Mouse (Mus musculus): ENCODE measurements around the gene Acox1.

The Acox1 gene

DNA sequence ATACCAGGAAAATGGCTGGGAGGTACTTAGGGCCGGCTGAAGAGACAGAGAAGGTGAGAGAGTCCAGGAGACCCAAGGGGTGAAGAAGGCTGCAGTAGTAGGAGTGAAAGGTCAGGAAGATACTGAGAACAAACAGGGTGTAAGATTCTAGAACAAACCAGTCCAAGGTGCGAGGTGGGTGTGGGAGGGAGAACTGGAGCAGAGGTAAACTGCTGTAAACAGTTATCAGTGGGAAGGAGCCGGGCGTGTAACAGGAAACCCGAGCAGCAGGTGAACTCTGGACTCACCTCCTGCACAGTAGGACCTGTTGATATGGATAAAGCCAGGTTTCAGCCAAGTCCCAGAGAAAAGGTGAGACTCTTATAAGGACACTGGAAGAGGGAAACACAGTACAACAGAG, 11.9 kb upstream of the Acox1 start:
- no peak for DNase-seq (ENCODE audit: low spot score)

- no peak for DNase-seq (ENCODE audit: low spot score)
These were observed 10.4 kb upstream of the Acox1 start for GRCm38 (mm10) chr11:116209257-116209656.

DNA sequence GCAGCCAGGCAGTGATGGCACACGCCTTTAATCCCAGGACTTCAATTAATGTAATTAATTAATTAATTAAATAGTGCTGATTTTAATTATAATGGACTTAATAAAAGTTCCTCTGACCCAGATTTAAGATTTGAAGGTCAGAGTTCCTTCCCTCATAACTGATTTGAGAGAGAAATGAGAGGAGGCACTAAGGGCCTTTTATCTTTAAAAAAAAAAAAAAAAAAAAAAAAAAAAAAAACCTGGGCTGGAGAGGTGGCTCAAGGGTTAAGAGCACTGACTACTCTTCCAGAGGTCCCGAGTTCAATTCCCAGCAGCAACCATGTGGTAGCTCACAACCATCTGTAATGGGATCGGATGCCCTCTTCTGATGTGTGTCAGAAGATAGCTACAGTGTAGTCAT, 9.8 kb upstream of the Acox1 start:
- no peak for DNase-seq (ENCODE audit: low spot score)

DNA sequence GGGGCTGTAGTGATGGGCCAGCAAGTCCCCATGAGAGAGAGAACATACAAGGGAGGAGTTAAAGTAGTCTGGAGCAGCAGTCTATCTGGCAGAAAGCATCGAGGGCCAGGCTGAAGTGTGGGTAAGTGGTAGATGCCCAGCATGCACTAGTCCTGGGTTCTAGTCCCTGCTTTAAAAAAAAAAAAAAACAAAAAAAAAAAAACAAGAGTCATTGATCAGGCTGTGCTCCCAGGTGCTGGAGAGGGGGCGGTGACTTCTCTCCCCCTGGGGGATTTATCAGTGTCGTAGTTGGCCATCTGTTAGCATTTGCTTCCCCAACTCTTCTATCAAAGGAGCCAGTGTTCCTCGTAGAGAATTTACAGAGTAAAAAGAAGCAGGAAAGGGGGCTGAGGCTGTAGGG, 7.8 kb upstream of the Acox1 start:
- DNase-seq (ENCODE audit: low spot score), result no peak

GRCm38 (mm10) chr11:116203150-116203549, 4.3 kb upstream of the Acox1 start:
- DNase-seq (ENCODE audit: low spot score), result no peak

GRCm38 (mm10) chr11:116201151-116201550, 2.3 kb upstream of the Acox1 start:
- DNase-seq (ENCODE audit: low spot score), result no peak

- no peak for DNase-seq (ENCODE audit: low spot score)
These were observed 713 bp downstream of the Acox1 start for GRCm38 (mm10) chr11:116198132-116198531.

DNA sequence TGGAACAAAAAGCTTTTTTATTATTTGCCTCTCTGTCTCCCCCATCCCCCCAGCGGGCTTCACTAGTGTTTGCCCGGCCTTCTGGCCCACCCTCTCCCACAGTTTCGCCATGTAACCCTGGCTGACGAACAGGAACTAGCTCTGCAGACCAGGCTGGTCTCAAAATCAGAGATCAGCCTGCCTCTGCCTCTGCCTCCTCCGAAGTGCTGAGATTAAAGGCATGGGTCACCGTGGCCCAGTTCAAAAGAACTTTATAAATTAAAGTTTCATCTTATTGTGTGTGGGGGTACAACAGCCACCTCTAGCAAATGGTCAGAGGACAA, 1.3 kb downstream of the Acox1 start:
- no peak for DNase-seq (ENCODE audit: low spot score)

GRCm38 (mm10) chr11:116196866-116197583, 1.8 kb downstream of the Acox1 start:
- DNase-seq (ENCODE audit: low spot score), result no peak

GRCm38 (mm10) chr11:116196336-116196735, 2.5 kb downstream of the Acox1 start:
- no peak for DNase-seq (ENCODE audit: low spot score)

GRCm38 (mm10) chr11:116195252-116195651, 3.6 kb downstream of the Acox1 start:
- no peak for DNase-seq (ENCODE audit: low spot score)

- no peak for DNase-seq (ENCODE audit: low spot score)
These were observed 4.2 kb downstream of the Acox1 start for GRCm38 (mm10) chr11:116194619-116195018.

GRCm38 (mm10) chr11:116187226-116187930, 11.5 kb downstream of the Acox1 start:
- no peak for DNase-seq (ENCODE audit: low spot score)

GRCm38 (mm10) chr11:116186360-116186759, 12.5 kb downstream of the Acox1 start:
- DNase-seq (ENCODE audit: low spot score), result no peak

DNA sequence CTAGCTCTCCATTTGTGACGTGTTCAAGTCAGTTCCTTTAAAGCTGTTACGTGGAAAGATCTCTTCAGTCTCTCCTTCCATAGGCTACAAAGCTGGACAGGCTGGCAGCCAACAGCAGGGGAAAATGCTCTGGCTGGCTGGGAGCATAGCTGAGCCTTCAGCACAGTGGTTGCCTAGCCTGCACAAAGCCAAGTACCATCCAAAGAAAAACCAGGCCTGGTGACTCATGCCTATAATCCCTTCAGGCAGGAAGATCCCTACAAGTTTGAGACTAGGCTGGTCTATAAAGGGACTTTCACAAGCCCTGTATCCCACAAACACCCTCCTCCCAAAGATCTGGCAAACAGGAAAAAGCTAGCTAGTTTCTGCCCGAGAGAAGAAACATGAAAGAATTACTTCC, 13.0 kb downstream of the Acox1 start:
- no peak for DNase-seq (ENCODE audit: low spot score)

DNA sequence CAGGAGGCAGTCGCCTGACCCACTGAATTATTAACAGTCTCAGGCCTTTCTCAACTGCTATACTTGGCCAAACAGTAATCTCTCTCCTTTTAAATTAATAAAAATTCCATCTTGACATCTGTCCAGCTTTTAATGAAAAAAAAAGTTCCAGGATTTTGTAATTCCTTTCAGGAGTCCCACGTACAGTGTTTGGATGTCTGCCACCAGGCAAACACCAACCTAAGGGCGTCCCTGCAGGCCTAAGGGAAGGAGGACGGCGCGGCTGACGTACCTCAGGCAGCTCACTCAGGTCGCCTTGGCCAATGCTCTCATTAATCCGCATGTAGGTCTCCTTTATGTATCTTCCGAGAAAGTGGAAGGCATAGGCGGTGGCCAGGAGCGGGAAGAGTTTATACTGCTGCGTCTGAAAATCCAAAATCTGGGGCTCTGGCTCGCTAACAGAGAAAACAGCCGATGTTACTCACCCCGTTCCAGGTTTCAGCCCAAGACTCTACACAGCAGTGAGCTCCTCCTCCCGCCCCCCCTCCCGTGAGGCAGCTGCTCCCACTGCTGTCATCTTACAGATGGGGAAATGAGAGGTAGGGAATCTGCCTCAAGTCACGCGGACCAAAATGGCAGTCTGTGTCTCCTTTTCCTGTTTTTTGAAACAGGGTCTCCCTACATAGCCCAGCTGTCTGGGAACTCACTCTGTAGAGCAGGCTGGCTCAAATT, 20.3 kb downstream of the Acox1 start:
- no peak for DNase-seq (ENCODE audit: low spot score)

DNA sequence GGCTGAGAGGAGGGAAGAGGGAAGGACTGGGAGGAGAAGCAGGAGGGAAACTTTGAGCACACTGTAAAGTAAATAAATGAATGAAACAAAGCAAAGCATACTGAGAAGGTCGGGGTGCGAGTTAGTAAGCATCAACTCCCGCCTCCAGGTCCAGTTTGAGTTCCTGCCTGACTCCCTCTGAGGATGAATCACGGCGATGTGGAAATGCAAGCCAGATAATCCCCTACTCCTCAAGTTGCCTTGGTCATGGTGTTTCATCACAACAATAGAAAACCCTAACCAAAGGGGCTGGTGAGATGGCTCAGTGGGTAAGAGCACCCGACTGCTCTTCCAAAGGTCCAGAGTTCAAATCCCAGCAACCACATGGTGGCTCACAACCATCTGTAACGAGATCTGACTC, 22.8 kb downstream of the Acox1 start:
- no peak for DNase-seq (ENCODE audit: low spot score)

- DNase-seq (ENCODE audit: low spot score), result no peak
These were observed 23.9 kb downstream of the Acox1 start for GRCm38 (mm10) chr11:116174775-116175448.

DNA sequence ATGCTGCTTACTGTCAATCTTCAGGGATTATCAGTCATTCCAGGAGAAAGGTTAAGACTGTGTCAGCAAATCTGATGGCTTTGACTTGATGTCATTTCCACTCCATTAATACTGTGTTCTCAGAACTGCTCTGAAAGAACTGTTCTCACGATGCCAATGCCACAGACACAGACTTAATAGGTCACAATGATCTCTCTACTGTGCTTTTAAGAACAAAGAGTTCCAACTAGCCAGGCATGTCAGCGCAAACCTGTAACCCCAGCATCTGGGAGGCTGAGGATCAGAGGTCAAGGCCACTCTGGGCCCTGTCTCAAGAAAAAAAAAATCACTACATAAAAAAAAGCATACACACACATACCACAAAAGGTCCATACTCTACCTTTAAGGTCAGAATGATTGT, 26.9 kb downstream of the Acox1 start:
- no peak for DNase-seq (ENCODE audit: low spot score)

- no peak for DNase-seq (ENCODE audit: low spot score)
These were observed 28.6 kb downstream of the Acox1 start for GRCm38 (mm10) chr11:116170003-116170800.

GRCm38 (mm10) chr11:116169214-116169613, 29.6 kb downstream of the Acox1 start:
- no peak for DNase-seq (ENCODE audit: low spot score)

GRCm38 (mm10) chr11:116167884-116168439, 30.9 kb downstream of the Acox1 start, which contains the start of gene Fbf1:
Gene Fbf1, minus strand, starts transcription at chr11:116168166.
- DNase-seq (ENCODE audit: low spot score), result peak; percentile 88
